In the genomic region with DNA sequence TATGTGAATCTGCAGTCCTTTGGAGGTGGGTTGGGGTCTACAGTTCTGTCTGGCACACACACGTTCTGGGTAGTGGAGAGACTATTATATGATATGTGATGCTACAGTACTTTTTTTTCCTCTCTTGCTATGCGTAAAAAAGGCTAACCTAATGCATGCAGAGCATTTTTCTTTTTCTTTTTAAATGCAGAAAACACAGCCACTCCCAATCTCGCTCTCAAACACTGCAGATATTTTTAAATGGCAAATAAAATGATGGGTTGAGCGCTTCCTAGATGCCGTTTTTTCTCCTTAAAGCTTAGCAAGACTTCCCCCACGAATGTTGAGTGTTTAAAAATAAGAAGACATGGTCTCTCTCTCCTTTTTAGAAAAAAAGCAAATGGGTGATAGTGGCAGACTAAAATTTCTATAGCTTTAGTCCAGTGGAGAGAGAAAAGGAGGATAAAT, we compare ENCODE assay signal across 8 mouse cellular contexts. TPM values are rescaled to one million over a fixed set of nuclear protein-coding genes. Genes with fewer than 3 reads are reported as not detected.
DNase-seq lines count a peak whose midpoint lies in the region; ATAC-seq and TF ChIP-seq lines count a peak whose summit lies in the region.

No protein-coding gene starts in this region.

- peak overlapping the region; percentile 63 for H3K9ac ChIP-seq in limb, embryonic 12.5 days (replicated peaks)
- H3K9ac ChIP-seq in stomach, embryonic 15.5 days: peak overlapping the region; percentile 65; the same call in 1 of the 2 replicates

- WGBS in limb, embryonic 12.5 days: 5% methylated on average over 6 of the region's 6 CpGs
- 5% methylated on average over 6 of the region's 6 CpGs for WGBS in stomach, embryonic 15.5 days

- TF ChIP-seq POLR2A in testis, adult 2 months (IDR thresholded peaks at IDR 0.05; ENCODE audit: control insufficient read depth, low read depth, low read length): no peak

- no peaks in the 10 kb centered on the region for H3K27me3 ChIP-seq in testis, adult 2 months (ENCODE audit: control insufficient read depth, insufficient read depth, low read length)
- no peaks in the 10 kb centered on the region for H3K27me3 ChIP-seq in limb, embryonic 12.5 days
- no peaks in the 10 kb centered on the region for H3K27me3 ChIP-seq in stomach, embryonic 15.5 days (replicated peaks)

- no peaks in the 10 kb centered on the region for H3K36me3 ChIP-seq in testis, adult 2 months (ENCODE audit: control insufficient read depth, insufficient read depth, low read length)
- H3K36me3 ChIP-seq in limb, embryonic 12.5 days: no peaks in the 10 kb centered on the region
- no peaks in the 10 kb centered on the region for H3K36me3 ChIP-seq in stomach, embryonic 15.5 days

- ATAC-seq in limb, embryonic 12.5 days (ENCODE audit: insufficient number of reproducible peaks, insufficient read depth, low FRiP score, low TSS enrichment, low read depth): no peak
- no peak for ATAC-seq in stomach, embryonic 15.5 days (ENCODE audit: insufficient read depth, low FRiP score, low read depth)

- H3K4me2 ChIP-seq in limb, embryonic 12.5 days: peak overlapping the region; percentile 78
- peak overlapping the region; percentile 74 for H3K4me2 ChIP-seq in stomach, embryonic 15.5 days

- H3K4me3 ChIP-seq in gastrocnemius, adult 2 months: peak overlapping the region; percentile 80
- peak overlapping the region; percentile 97 for H3K4me3 ChIP-seq in testis, adult 2 months (ENCODE audit: control insufficient read depth, low read depth, low read length)
- H3K4me3 ChIP-seq in limb, embryonic 12.5 days (replicated peaks): peak overlapping the region; percentile 87
- peak overlapping the region; percentile 100 for H3K4me3 ChIP-seq in stomach, embryonic 15.5 days (replicated peaks)

- H3K9me3 ChIP-seq in limb, embryonic 12.5 days: no peaks in the 10 kb centered on the region
- no peaks in the 10 kb centered on the region for H3K9me3 ChIP-seq in stomach, embryonic 15.5 days

- H3K4me1 ChIP-seq in testis, adult 2 months (ENCODE audit: control insufficient read depth, insufficient read depth, low read length): peaks cover 11% of the 10 kb centered on the region
- peaks cover 53% of the 10 kb centered on the region for H3K4me1 ChIP-seq in limb, embryonic 12.5 days (replicated peaks)
- peaks cover 13% of the 10 kb centered on the region; the same call in 1 of the 2 replicates for H3K4me1 ChIP-seq in stomach, embryonic 15.5 days

- intact Hi-C loops in gastrocnemius, adult 2 months (cut with DNase I): loop anchor here (5.0 kb wide), 2 partner anchors 81 to 171 kb away; partner anchors contain the start of gene Mxi1
- intact Hi-C loops in gastrocnemius, postnatal 14 days (cut with DNase I; ENCODE audit: low total_unique reads): loop anchor here (10.0 kb wide), 1 partner anchor 184 kb away; no protein-coding TSS in a partner anchor

- DNase-seq in gastrocnemius, adult 2 months: no peak
- no peak for DNase-seq in gastrocnemius, postnatal 14 days
- no peak for DNase-seq in testis, postnatal 10 days (ENCODE audit: low spot score)
- no peak for DNase-seq in adrenal gland, postnatal 25 days
- no peak for DNase-seq in cerebellum, postnatal 14 days

- peak overlapping the region; percentile 95 for H3K27ac ChIP-seq in gastrocnemius, adult 2 months
- peak overlapping the region; percentile 84 for H3K27ac ChIP-seq in testis, adult 2 months (ENCODE audit: control insufficient read depth, insufficient read depth, low read depth, low read length)
- H3K27ac ChIP-seq in limb, embryonic 12.5 days: 0 out of 2 replicates have a peak overlapping the region, but pooled peaks have one; percentile 53
- peak overlapping the region; percentile 95 for H3K27ac ChIP-seq in stomach, embryonic 15.5 days

- no peak for TF ChIP-seq CTCF in gastrocnemius, adult 2 months (IDR thresholded peaks at IDR 0.05)
- TF ChIP-seq CTCF in testis, adult 2 months (IDR thresholded peaks at IDR 0.05; ENCODE audit: control insufficient read depth, insufficient read depth, insufficient replicate concordance, low read depth, low read length): no peak

RNA-seq across cellular contexts. Expression of gene Add3, which starts 0.6 kb away (rescaled TPM):
- total RNA-seq in gastrocnemius, adult 2 months (2021): 10 to 100 TPM; 17.0 to 29.5 TPM
- total RNA-seq in gastrocnemius, postnatal 14 days (2021): 10 to 100 TPM; 31.6 to 45.4 TPM
- polyA plus RNA-seq in testis, adult 2 months (2012; rRNA removed): 27.2 and 29.0 TPM in 2 replicates
- polyA plus RNA-seq in limb, embryonic 12.5 days (2016; fragmentation: Nextera tagmentation; extraction: Ambion mirVana): 80.5 and 83.8 TPM in 2 replicates
- polyA plus RNA-seq in stomach, embryonic 15.5 days (2015; fragmentation: Nextera tagmentation; extraction: Ambion mirVana): 89.0 and 96.1 TPM in 2 replicates
- 48.3 and 51.8 TPM in 2 replicates for total RNA-seq in adrenal gland, postnatal 25 days (2021)
